Mouse (Mus musculus) liver, adult 2 months (tissue): ENCODE measurements around the gene Mrpl11.

Experiments
- CTCF ChIP-seq: fragments of 200-500 bp; IDR thresholded peaks from 2 replicates; pipeline ENCODE4 v1.5.1; 2011; ENCODE audit warnings: low read depth, low read length, control low read depth
- POLR2A ChIP-seq: fragments of 200-500 bp; IDR thresholded peaks from 2 replicates; pipeline ENCODE4 v1.6.1; 2011; ENCODE audit warnings: low read length, control low read depth; ENCODE audit not compliant: insufficient read depth; ENCODE audit errors: extremely low read depth

DNA sequence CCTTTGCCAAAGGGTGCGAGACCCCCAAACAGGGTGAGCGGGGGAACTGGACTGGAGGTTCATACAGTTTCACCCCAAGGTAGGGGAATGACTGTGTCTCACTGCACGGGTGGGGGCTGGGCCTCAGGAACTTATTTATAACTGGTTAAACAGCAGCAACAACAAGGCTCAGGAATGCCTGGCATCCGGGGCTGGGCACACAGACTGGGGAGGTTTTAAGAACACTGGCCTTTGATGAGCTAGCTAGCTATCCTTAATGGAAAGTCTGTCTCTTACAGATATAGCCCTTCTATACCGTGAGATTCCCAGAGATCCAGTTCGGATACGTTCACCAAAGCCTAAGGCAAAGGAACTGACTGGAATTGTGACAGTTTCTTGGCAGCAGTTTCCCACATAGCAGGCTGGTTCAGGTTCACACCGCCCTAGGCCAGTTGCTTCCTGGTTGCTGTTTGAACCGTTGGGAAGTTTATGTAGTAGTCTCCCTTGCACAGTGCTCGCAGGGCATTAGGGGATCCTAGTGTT lies 54.3 kb downstream of the Mrpl11 start:
- no peak for TF ChIP-seq POLR2A
- TF ChIP-seq CTCF, result no peak
